Mouse (Mus musculus) liver, embryonic 14.5 days (tissue): ENCODE data around the gene Rps21. TPM values are rescaled to one million over a fixed set of nuclear protein-coding genes. Genes with fewer than 3 reads are reported as not detected.

Source experiments
- ATAC-seq: fragments of 200-750 bp; cut with Nextera tagmentation; 2 replicates; pipeline ENCODE4 v1.8.0; 2017; ENCODE audit warnings: moderate number of reproducible peaks, mild to moderate bottlenecking, moderate library complexity; ENCODE audit not compliant: insufficient read depth
- DNase-seq, 3 experiments: peaks; one replicate each; pipeline ENCODE4 v3.0.0-alpha.2; 2012 to 2013; ENCODE audit warnings: low read depth in 3 of 3, low spot score in 3 of 3
- H3K27ac ChIP-seq: fragments of 300-500 bp; sonication (generic); 2 replicates; pipeline ENCODE4 v1.5.1; 2014; ENCODE audit warnings: moderate library complexity, mild to moderate bottlenecking, control low read depth, inconsistent platforms
- H3K27me3 ChIP-seq: fragments of 300-500 bp; sonication (generic); 2 replicates; pipeline ENCODE4 v1.6.1; 2014; ENCODE audit warnings: mild to moderate bottlenecking, low read length, moderate library complexity; ENCODE audit not compliant: control insufficient read depth, insufficient read depth
- H3K36me3 ChIP-seq: fragments of 300-500 bp; sonication (generic); replicated peaks from 2 replicates; pipeline ENCODE4 v1.6.1; 2014; ENCODE audit warnings: low read depth; ENCODE audit not compliant: control insufficient read depth, insufficient read depth
- H3K4me1 ChIP-seq, 2 experiments: fragments of 200-500 bp in 1 of 2; fragments of 300-500 bp in 1 of 2; sonication (generic) in 1 of 2; replicated peaks; 2 replicates each; pipeline ENCODE4 v1.6.1; 2012 to 2014; ENCODE audit warnings: antibody characterized with exemption in 1 of 2, inconsistent platforms in 1 of 2, low read length in 1 of 2; ENCODE audit not compliant: control insufficient read depth in 2 of 2, insufficient read depth in 2 of 2
- H3K4me2 ChIP-seq: fragments of 300-500 bp; sonication (generic); 2 replicates; pipeline ENCODE4 v1.6.1; 2014; ENCODE audit warnings: low read depth, mild to moderate bottlenecking, control low read depth, moderate library complexity
- H3K4me3 ChIP-seq, 2 experiments: fragments of 200-500 bp in 1 of 2; fragments of 300-500 bp in 1 of 2; sonication (generic) in 1 of 2; 2 replicates each; pipeline ENCODE4 v1.5.1; 2012 to 2014; ENCODE audit warnings: low read depth in 2 of 2, low read length in 2 of 2, mild to moderate bottlenecking in 2 of 2, control low read depth in 1 of 2, inconsistent platforms in 1 of 2, moderate library complexity in 1 of 2; ENCODE audit not compliant: insufficient read depth in 1 of 2
- H3K9ac ChIP-seq: fragments of 300-500 bp; sonication (generic); replicated peaks from 2 replicates; pipeline ENCODE4 v1.6.1; 2014; ENCODE audit warnings: mild to moderate bottlenecking, control low read depth, moderate library complexity
- H3K9me3 ChIP-seq: fragments of 300-500 bp; sonication (generic); 2 replicates; pipeline ENCODE4 v1.6.1; 2016; ENCODE audit warnings: low read length, mixed read lengths; ENCODE audit not compliant: control insufficient read depth
- CTCF ChIP-seq: IDR thresholded peaks from 2 replicates; pipeline ENCODE4 v1.5.1; 2016; ENCODE audit warnings: antibody characterized with exemption, low read depth, control low read depth
- EP300 ChIP-seq: IDR thresholded peaks from 2 replicates; pipeline ENCODE4 v1.6.1; 2016; ENCODE audit warnings: antibody characterized with exemption, low read depth
- WGBS: fragments of 180-500 bp; shearing (Covaris S2); extraction: QIAGEN DNeasy Blood & Tissue Kit; methylation state at CpG from one replicate; pipeline ENCODE4 v1.1.7; 2014; ENCODE audit not compliant: insufficient replicate concordance; 5-methylcytosine and 5-hydroxymethylcytosine counted together
- polyA plus RNA-seq, 2 experiments: library from polyadenylated mRNA; depleted of rRNA in 1 of 2; stranded (reverse) in 1 of 2; unstranded in 1 of 2; fragments of >200 nt; fragmentation: Nextera tagmentation in 1 of 2; extraction: Ambion mirVana in 1 of 2; gene quantifications; 2 replicates each; pipeline versions ENCODE4 v1.2.1 to v1.2.3; 2012 to 2014

The Rps21 gene
- polyA plus RNA-seq, 2 experiments: 539 to 1,840 TPM

- no peak overlapping the region for H3K4me3 ChIP-seq
- no peak overlapping the region for H3K27ac ChIP-seq
- no peak for ATAC-seq
- DNase-seq: no peak
- H3K9ac ChIP-seq: no peak overlapping the region
- no peaks in the 10 kb centered on the region for H3K36me3 ChIP-seq
- H3K27me3 ChIP-seq: no peaks in the 10 kb centered on the region
- H3K4me2 ChIP-seq: no peak overlapping the region
- no peak for TF ChIP-seq EP300
- TF ChIP-seq CTCF: no peak
- 60% methylated on average over 12 of the region's 12 CpGs for WGBS
- no peaks in the 10 kb centered on the region for H3K9me3 ChIP-seq
- H3K4me1 ChIP-seq: peaks cover 0 to 2% of the 10 kb centered on the region in 2 experiments; a peak in 2 of 4 replicates
Measured at GRCm38 (mm10) chr2:180303468-180303867, 46.3 kb downstream of the Rps21 start.

GRCm38 (mm10) chr2:180304554-180304953 lies 47.4 kb downstream of the Rps21 start:
- Histone ChIP-seq H3K9ac (no peak overlapping the region), H3K36me3 (no peaks in the 10 kb centered on the region), H3K4me3 (no peak overlapping the region), H3K4me1 (peaks cover 0 to 2% of the 10 kb centered on the region in 2 experiments; a peak in 2 of 4 replicates), H3K27me3 (no peaks in the 10 kb centered on the region), H3K9me3 (no peaks in the 10 kb centered on the region), H3K4me2 (no peak overlapping the region), H3K27ac (no peak overlapping the region)
- TF ChIP-seq CTCF (no peak), EP300 (no peak)
- WGBS: 39% methylated on average over 4 of the region's 4 CpGs
- DNase-seq (no peak), ATAC-seq (no peak)

DNA sequence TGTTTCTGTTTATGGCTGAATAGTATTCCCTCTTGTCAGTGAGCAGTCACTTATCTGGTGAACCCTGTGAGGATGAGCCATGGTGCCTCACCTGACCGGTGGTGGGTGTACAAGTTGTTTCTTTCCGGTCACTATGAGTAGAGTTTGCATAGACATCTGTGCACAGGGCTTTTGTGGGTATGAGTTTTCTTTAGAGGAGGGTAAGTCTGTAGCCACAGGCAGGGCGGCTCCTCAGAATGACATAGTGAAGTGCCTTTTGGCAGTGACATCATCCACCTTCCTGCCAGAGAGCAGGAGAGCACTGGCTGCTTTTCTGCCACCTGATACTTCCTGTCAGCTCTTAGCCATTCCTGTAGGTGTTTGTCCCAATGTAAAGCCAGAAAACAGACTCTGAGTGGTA lies 48.3 kb downstream of the Rps21 start:
- DNase-seq (no peak), ATAC-seq (no peak)
- TF ChIP-seq CTCF (no peak), EP300 (no peak)
- Histone ChIP-seq H3K27ac (no peak overlapping the region), H3K4me1 (peaks cover 0 to 2% of the 10 kb centered on the region in 2 experiments; a peak in 1 of 4 replicates), H3K4me3 (no peak overlapping the region), H3K36me3 (no peaks in the 10 kb centered on the region), H3K27me3 (no peaks in the 10 kb centered on the region), H3K9me3 (no peaks in the 10 kb centered on the region), H3K4me2 (no peak overlapping the region), H3K9ac (no peak overlapping the region)
- WGBS: 57% methylated on average over 3 of the region's 3 CpGs

- H3K4me3 ChIP-seq: no peak overlapping the region
- H3K27me3 ChIP-seq: no peaks in the 10 kb centered on the region
- 41% methylated on average over 2 of the region's 2 CpGs for WGBS
- TF ChIP-seq EP300: no peak
- no peak for TF ChIP-seq CTCF
- H3K9me3 ChIP-seq: no peaks in the 10 kb centered on the region
- H3K27ac ChIP-seq: no peak overlapping the region
- ATAC-seq (no peak), DNase-seq (no peak)
- 0 out of 4 replicates have a peak, but pooled peaks cover 0 to 2% of the 10 kb centered on the region in 2 experiments for H3K4me1 ChIP-seq
- no peak overlapping the region for H3K4me2 ChIP-seq
- H3K9ac ChIP-seq: no peak overlapping the region
- no peaks in the 10 kb centered on the region for H3K36me3 ChIP-seq
Measured at GRCm38 (mm10) chr2:180306009-180306408, 48.8 kb downstream of the Rps21 start.

DNA sequence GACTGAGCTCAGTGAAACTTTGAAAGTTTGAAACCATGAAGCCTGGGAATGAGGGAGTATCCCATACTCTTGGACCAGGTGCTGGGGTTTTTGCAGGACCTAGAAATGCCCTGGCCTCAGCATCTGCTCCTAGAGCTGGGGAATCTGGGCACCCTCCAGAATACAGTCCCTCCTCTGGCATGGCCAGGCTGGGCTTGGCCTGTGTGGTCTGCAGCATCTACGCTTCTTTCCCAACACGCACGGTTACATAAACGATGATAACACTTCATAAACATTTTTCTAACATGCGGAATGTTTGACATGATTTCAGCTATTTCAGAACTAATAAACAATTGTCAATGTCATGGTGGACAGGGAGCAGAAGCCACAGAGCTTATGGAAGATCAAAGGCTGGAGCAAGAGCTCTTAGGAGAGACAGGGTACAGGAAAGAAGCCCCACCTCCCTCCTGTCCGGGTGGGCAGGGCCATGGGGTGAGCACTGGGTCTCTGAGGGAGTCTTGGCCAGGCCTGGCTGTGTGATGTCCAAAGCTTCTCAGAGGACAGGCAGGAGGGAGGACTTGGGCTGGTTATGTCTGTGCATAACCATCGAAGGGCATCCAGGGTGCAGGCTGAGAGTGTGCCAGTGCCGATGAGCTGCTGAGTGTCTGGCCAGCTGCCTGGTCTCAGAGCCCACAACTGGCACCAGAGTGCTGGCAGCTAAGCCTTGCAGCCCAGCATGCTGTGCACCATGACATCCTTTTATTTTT lies 49.4 kb downstream of the Rps21 start:
- Histone ChIP-seq H3K9ac (no peak overlapping the region), H3K9me3 (no peaks in the 10 kb centered on the region), H3K27me3 (no peaks in the 10 kb centered on the region), H3K4me1 (no peaks in the 10 kb centered on the region), H3K4me2 (no peak overlapping the region), H3K4me3 (no peak overlapping the region), H3K36me3 (no peaks in the 10 kb centered on the region), H3K27ac (no peak overlapping the region)
- no peak for DNase-seq
- ATAC-seq: no peak
- WGBS: 70% methylated on average over 8 of the region's 8 CpGs
- TF ChIP-seq CTCF (no peak), EP300 (no peak)
